Mouse (Mus musculus) neural tube, embryonic 15.5 days (tissue): ENCODE measurements around the gene Megf8. TPM values are rescaled to one million over a fixed set of nuclear protein-coding genes. Genes with fewer than 3 reads are reported as not detected.

Experiments used
- ATAC-seq: fragments of 200-750 bp; cut with Nextera tagmentation; 2 replicates; pipeline ENCODE4 v1.8.0; 2017; ENCODE audit warnings: mild to moderate bottlenecking, moderate TSS enrichment, moderate library complexity; ENCODE audit not compliant: low FRiP score
- H3K27ac ChIP-seq: fragments of 300-500 bp; sonication (generic); replicated peaks from 2 replicates; pipeline ENCODE4 v1.5.1; 2015; ENCODE audit warnings: mild to moderate bottlenecking, inconsistent platforms
- H3K27me3 ChIP-seq: fragments of 300-500 bp; sonication (generic); replicated peaks from 2 replicates; pipeline ENCODE4 v1.6.1; 2015; ENCODE audit warnings: inconsistent platforms
- H3K36me3 ChIP-seq: fragments of 300-500 bp; sonication (generic); 2 replicates; pipeline ENCODE4 v1.6.1; 2015; ENCODE audit warnings: inconsistent platforms
- H3K4me1 ChIP-seq: fragments of 300-500 bp; sonication (generic); 2 replicates; pipeline ENCODE4 v1.6.1; 2015; ENCODE audit warnings: inconsistent platforms
- H3K4me2 ChIP-seq: fragments of 300-500 bp; sonication (generic); 2 replicates; pipeline ENCODE4 v1.6.1; 2015; ENCODE audit warnings: inconsistent platforms, mild to moderate bottlenecking, moderate library complexity
- H3K4me3 ChIP-seq: fragments of 300-500 bp; sonication (generic); replicated peaks from 2 replicates; pipeline ENCODE4 v1.5.1; 2015; ENCODE audit warnings: mild to moderate bottlenecking, inconsistent platforms
- H3K9ac ChIP-seq: fragments of 300-500 bp; sonication (generic); replicated peaks from 2 replicates; pipeline ENCODE4 v1.6.1; 2015; ENCODE audit warnings: mild to moderate bottlenecking, inconsistent platforms
- H3K9me3 ChIP-seq: fragments of 300-500 bp; sonication (generic); replicated peaks from 2 replicates; pipeline ENCODE4 v1.6.1; 2016; ENCODE audit warnings: inconsistent platforms
- WGBS: fragments of 180-500 bp; shearing (Covaris S2); methylation state at CpG from one replicate; pipeline ENCODE4 v1.1.7; 2015; ENCODE audit warnings: mixed read lengths; 5-methylcytosine and 5-hydroxymethylcytosine counted together
- polyA plus RNA-seq: library from polyadenylated mRNA; unstranded; fragments of >200 nt; fragmentation: Nextera tagmentation; extraction: Ambion mirVana; gene quantifications from 2 replicates; pipeline ENCODE4 v1.2.1, GENCODE M21; 2015

The Megf8 gene
- polyA plus RNA-seq, 1 experiment from 2014 or later, result 22.7 TPM

- H3K9ac ChIP-seq, result no peak overlapping the region
- H3K36me3 ChIP-seq, result no peaks in the 10 kb centered on the region
- no peaks in the 10 kb centered on the region for H3K9me3 ChIP-seq
- H3K4me3 ChIP-seq, result no peak overlapping the region
- no peak for ATAC-seq
- 76% methylated on average over 2 of the region's 2 CpGs for WGBS
- H3K4me1 ChIP-seq, result peaks cover 16% of the 10 kb centered on the region
- no peak overlapping the region for H3K27ac ChIP-seq
- H3K27me3 ChIP-seq, result no peaks in the 10 kb centered on the region
- no peak overlapping the region for H3K4me2 ChIP-seq
Observed at GRCm38 (mm10) chr7:25401551-25401950, 84.6 kb downstream of the Megf8 start.

GRCm38 (mm10) chr7:25401986-25402385, 85.0 kb downstream of the Megf8 start:
- H3K9me3 ChIP-seq, result no peaks in the 10 kb centered on the region
- H3K4me1 ChIP-seq, result peaks cover 13% of the 10 kb centered on the region
- H3K27me3 ChIP-seq, result no peaks in the 10 kb centered on the region
- H3K36me3 ChIP-seq, result no peaks in the 10 kb centered on the region
- no peak overlapping the region for H3K4me3 ChIP-seq
- no peak for ATAC-seq
- no peak overlapping the region for H3K4me2 ChIP-seq
- H3K9ac ChIP-seq, result no peak overlapping the region
- no peak overlapping the region for H3K27ac ChIP-seq
- WGBS, result 49% methylated on average over 5 of the region's 5 CpGs

GRCm38 (mm10) chr7:25402671-25403101, 85.7 kb downstream of the Megf8 start:
- Histone ChIP-seq H3K4me2 (no peak overlapping the region), H3K4me3 (no peak overlapping the region), H3K36me3 (no peaks in the 10 kb centered on the region), H3K27ac (no peak overlapping the region), H3K4me1 (peaks cover 12% of the 10 kb centered on the region), H3K27me3 (no peaks in the 10 kb centered on the region), H3K9ac (no peak overlapping the region), H3K9me3 (no peaks in the 10 kb centered on the region)
- ATAC-seq, result no peak
- 3% methylated on average over 2 of the region's 2 CpGs for WGBS

- Histone ChIP-seq H3K4me1 (peaks cover 5% of the 10 kb centered on the region; the same call in 1 of the 2 replicates), H3K36me3 (no peaks in the 10 kb centered on the region), H3K4me3 (no peak overlapping the region), H3K27ac (no peak overlapping the region), H3K9me3 (no peaks in the 10 kb centered on the region), H3K9ac (no peak overlapping the region), H3K4me2 (no peak overlapping the region), H3K27me3 (no peaks in the 10 kb centered on the region)
- ATAC-seq, result no peak
- WGBS, result 86% methylated on average over 7 of the region's 7 CpGs
Observed at GRCm38 (mm10) chr7:25406468-25406867, 89.5 kb downstream of the Megf8 start.

- no peaks in the 10 kb centered on the region for H3K9me3 ChIP-seq
- H3K9ac ChIP-seq, result no peak overlapping the region
- ATAC-seq, result no peak
- H3K4me2 ChIP-seq, result no peak overlapping the region
- no peaks in the 10 kb centered on the region for H3K4me1 ChIP-seq
- no peak overlapping the region for H3K4me3 ChIP-seq
- no peaks in the 10 kb centered on the region for H3K36me3 ChIP-seq
- H3K27me3 ChIP-seq, result no peaks in the 10 kb centered on the region
- H3K27ac ChIP-seq, result no peak overlapping the region
- 51% methylated on average over 4 of the region's 4 CpGs for WGBS
Observed at GRCm38 (mm10) chr7:25409114-25409760, 92.3 kb downstream of the Megf8 start.

- no peak overlapping the region for H3K27ac ChIP-seq
- H3K9me3 ChIP-seq, result no peaks in the 10 kb centered on the region
- no peak overlapping the region for H3K4me2 ChIP-seq
- no peaks in the 10 kb centered on the region for H3K27me3 ChIP-seq
- H3K4me1 ChIP-seq, result no peaks in the 10 kb centered on the region
- ATAC-seq, result no peak
- H3K9ac ChIP-seq, result no peak overlapping the region
- no peaks in the 10 kb centered on the region for H3K36me3 ChIP-seq
- no peak overlapping the region for H3K4me3 ChIP-seq
- 82% methylated on average over 1 of the region's 1 CpGs for WGBS
Observed at GRCm38 (mm10) chr7:25410969-25411615, 94.1 kb downstream of the Megf8 start.

- Histone ChIP-seq H3K9ac (no peak overlapping the region), H3K4me1 (no peaks in the 10 kb centered on the region), H3K27ac (no peak overlapping the region), H3K4me2 (no peak overlapping the region), H3K9me3 (no peaks in the 10 kb centered on the region), H3K4me3 (no peak overlapping the region), H3K36me3 (no peaks in the 10 kb centered on the region), H3K27me3 (no peaks in the 10 kb centered on the region)
- WGBS, result 88% methylated on average over 3 of the region's 3 CpGs
- ATAC-seq, result no peak
Observed at GRCm38 (mm10) chr7:25411861-25412260, 94.9 kb downstream of the Megf8 start.

- WGBS, result 58% methylated on average over 7 of the region's 7 CpGs
- Histone ChIP-seq H3K36me3 (no peaks in the 10 kb centered on the region), H3K9ac (no peak within 1 kb of the TSS), H3K4me3 (no peak within 1 kb of the TSS), H3K4me1 (no peaks in the 10 kb centered on the region), H3K4me2 (no peak within 1 kb of the TSS), H3K9me3 (no peaks in the 10 kb centered on the region), H3K27me3 (no peaks in the 10 kb centered on the region), H3K27ac (no peak within 1 kb of the TSS)
- ATAC-seq, result no peak
Observed at GRCm38 (mm10) chr7:25412833-25413441, 96.0 kb downstream of the Megf8 start, which contains the start of gene Cxcl17. Gene Cxcl17 (minus strand): TSS chr7:25412886.

Other genes with a start within 250 kb of the Megf8 start
- gene Grik5, start 244.8 kb upstream of the Megf8 start, polyA plus RNA-seq, result 14.9 and 17.8 TPM in 2 replicates
- 31.6 TPM in 2 replicates for gene Zfp574, start 244.6 kb upstream of the Megf8 start, polyA plus RNA-seq
- gene Pou2f2, start 137.4 kb upstream of the Megf8 start, polyA plus RNA-seq, result 19.5 and 24.1 TPM in 2 replicates
- gene Dedd2, start 96.5 kb upstream of the Megf8 start, polyA plus RNA-seq, result 16.7 and 17.7 TPM in 2 replicates
- 1.7 and 2.3 TPM in 2 replicates for gene Zfp526, start 95.7 kb upstream of the Megf8 start, polyA plus RNA-seq
- 16.0 and 16.3 TPM in 2 replicates for gene Gsk3a, start 79.3 kb upstream of the Megf8 start, polyA plus RNA-seq
- gene Erf, start 66.4 kb upstream of the Megf8 start, polyA plus RNA-seq, result 3.7 and 6.5 TPM in 2 replicates
- 33.3 and 37.2 TPM in 2 replicates for gene Cic, start 49.5 kb upstream of the Megf8 start, polyA plus RNA-seq
- gene Pafah1b3, start 19.2 kb upstream of the Megf8 start, polyA plus RNA-seq, result 458 and 569 TPM in 2 replicates
- gene Prr19, start 15.8 kb upstream of the Megf8 start, polyA plus RNA-seq, result 3.0 and 3.5 TPM in 2 replicates
- gene Tmem145, start 11.1 kb upstream of the Megf8 start, polyA plus RNA-seq, result 73.5 and 98.1 TPM in 2 replicates
- gene Cnfn, start 52.6 kb downstream of the Megf8 start, polyA plus RNA-seq, result 0.54 and 2.3 TPM in 2 replicates
- gene Lipe, start 81.5 kb downstream of the Megf8 start, polyA plus RNA-seq, result 12.1 and 12.5 TPM in 2 replicates
- gene Cxcl17, start 95.7 kb downstream of the Megf8 start, polyA plus RNA-seq, result 1.3 and 1.6 TPM in 2 replicates
- gene Ceacam1, start 160.4 kb downstream of the Megf8 start, polyA plus RNA-seq, result 1.1 and 3.4 TPM in 2 replicates
- gene Ceacam2, start 222.7 kb downstream of the Megf8 start, polyA plus RNA-seq, result 0.08 and 0.19 TPM in 2 replicates